Mouse (Mus musculus): ENCODE measurements at regions not wholly inside any gene's neighbourhood (a gene's known extent, or its start where the extent isn't known, plus 50 kb on each side); places are given as distances from the start of the nearest gene placed in this dataset.

- H3K27ac ChIP-seq (ENCODE audit: insufficient read depth, low read length): no peak overlapping the region
- TF ChIP-seq POLR2A (IDR thresholded peaks at IDR 0.05; ENCODE audit: low read depth, low read length) (no peak), CTCF (IDR thresholded peaks at IDR 0.05; ENCODE audit: borderline replicate concordance, insufficient read depth, low read length) (no peak)
- no peak overlapping the region for H3K4me3 ChIP-seq (ENCODE audit: insufficient read depth, low read length)
- H3K4me1 ChIP-seq (ENCODE audit: control insufficient read depth, insufficient read depth, low read length): no peaks in the 10 kb centered on the region
These were observed 54.5 kb downstream of the Gm10260 start for GRCm38 (mm10) chr13:97705926-97706325.

- Histone ChIP-seq H3K4me1 (ENCODE audit: control insufficient read depth, insufficient read depth, low read length) (no peaks in the 10 kb centered on the region), H3K27ac (ENCODE audit: insufficient read depth, low read length) (no peak overlapping the region), H3K4me3 (ENCODE audit: insufficient read depth, low read length) (no peak overlapping the region)
- TF ChIP-seq CTCF (IDR thresholded peaks at IDR 0.05; ENCODE audit: borderline replicate concordance, insufficient read depth, low read length) (no peak), POLR2A (IDR thresholded peaks at IDR 0.05; ENCODE audit: low read depth, low read length) (no peak)
These were observed 55.9 kb downstream of the Gm10260 start for GRCm38 (mm10) chr13:97704541-97704940.

- H3K27ac ChIP-seq (ENCODE audit: insufficient read depth, low read length): no peak overlapping the region
- TF ChIP-seq CTCF (IDR thresholded peaks at IDR 0.05; ENCODE audit: borderline replicate concordance, insufficient read depth, low read length) (no peak), POLR2A (IDR thresholded peaks at IDR 0.05; ENCODE audit: low read depth, low read length) (no peak)
- H3K4me3 ChIP-seq (ENCODE audit: insufficient read depth, low read length): no peak overlapping the region
- H3K4me1 ChIP-seq (ENCODE audit: control insufficient read depth, insufficient read depth, low read length): no peaks in the 10 kb centered on the region
These were observed 61.5 kb downstream of the Gm10260 start for GRCm38 (mm10) chr13:97698967-97699366.

GRCm38 (mm10) chr13:97698317-97698716 is 62.1 kb downstream of the Gm10260 start:
- Histone ChIP-seq H3K4me1 (ENCODE audit: control insufficient read depth, insufficient read depth, low read length) (no peaks in the 10 kb centered on the region), H3K27ac (ENCODE audit: insufficient read depth, low read length) (no peak overlapping the region), H3K4me3 (ENCODE audit: insufficient read depth, low read length) (no peak overlapping the region)
- TF ChIP-seq CTCF (IDR thresholded peaks at IDR 0.05; ENCODE audit: borderline replicate concordance, insufficient read depth, low read length): no peak
- no peak for TF ChIP-seq POLR2A (IDR thresholded peaks at IDR 0.05; ENCODE audit: low read depth, low read length)

- no peak overlapping the region for H3K4me3 ChIP-seq (ENCODE audit: insufficient read depth, low read length)
- TF ChIP-seq CTCF (IDR thresholded peaks at IDR 0.05; ENCODE audit: borderline replicate concordance, insufficient read depth, low read length) (no peak), POLR2A (IDR thresholded peaks at IDR 0.05; ENCODE audit: low read depth, low read length) (no peak)
- no peaks in the 10 kb centered on the region for H3K4me1 ChIP-seq (ENCODE audit: control insufficient read depth, insufficient read depth, low read length)
- no peak overlapping the region for H3K27ac ChIP-seq (ENCODE audit: insufficient read depth, low read length)
These were observed 63.2 kb downstream of the Gm10260 start for GRCm38 (mm10) chr13:97697262-97697661.

GRCm38 (mm10) chr13:97695022-97695421 is 65.4 kb downstream of the Gm10260 start:
- TF ChIP-seq CTCF (IDR thresholded peaks at IDR 0.05; ENCODE audit: borderline replicate concordance, insufficient read depth, low read length) (no peak), POLR2A (IDR thresholded peaks at IDR 0.05; ENCODE audit: low read depth, low read length) (no peak)
- H3K4me1 ChIP-seq (ENCODE audit: control insufficient read depth, insufficient read depth, low read length): no peaks in the 10 kb centered on the region
- no peak overlapping the region for H3K4me3 ChIP-seq (ENCODE audit: insufficient read depth, low read length)
- no peak overlapping the region for H3K27ac ChIP-seq (ENCODE audit: insufficient read depth, low read length)

GRCm38 (mm10) chr13:97694356-97694990 is 66.0 kb downstream of the Gm10260 start:
- H3K4me3 ChIP-seq (ENCODE audit: insufficient read depth, low read length): no peak overlapping the region
- TF ChIP-seq POLR2A (IDR thresholded peaks at IDR 0.05; ENCODE audit: low read depth, low read length) (no peak), CTCF (IDR thresholded peaks at IDR 0.05; ENCODE audit: borderline replicate concordance, insufficient read depth, low read length) (no peak)
- H3K4me1 ChIP-seq (ENCODE audit: control insufficient read depth, insufficient read depth, low read length): no peaks in the 10 kb centered on the region
- no peak overlapping the region for H3K27ac ChIP-seq (ENCODE audit: insufficient read depth, low read length)

- H3K4me1 ChIP-seq (ENCODE audit: control insufficient read depth, insufficient read depth, low read length): no peaks in the 10 kb centered on the region
- no peak overlapping the region for H3K27ac ChIP-seq (ENCODE audit: insufficient read depth, low read length)
- H3K4me3 ChIP-seq (ENCODE audit: insufficient read depth, low read length): no peak overlapping the region
- no peak for TF ChIP-seq CTCF (IDR thresholded peaks at IDR 0.05; ENCODE audit: borderline replicate concordance, insufficient read depth, low read length)
- no peak for TF ChIP-seq POLR2A (IDR thresholded peaks at IDR 0.05; ENCODE audit: low read depth, low read length)
These were observed 72.0 kb downstream of the Gm10260 start for GRCm38 (mm10) chr13:97688310-97688886.

- Histone ChIP-seq H3K4me1 (ENCODE audit: control insufficient read depth, insufficient read depth, low read length) (no peaks in the 10 kb centered on the region), H3K27ac (ENCODE audit: insufficient read depth, low read length) (no peak overlapping the region), H3K4me3 (ENCODE audit: insufficient read depth, low read length) (no peak overlapping the region)
- TF ChIP-seq POLR2A (IDR thresholded peaks at IDR 0.05; ENCODE audit: low read depth, low read length) (no peak), CTCF (IDR thresholded peaks at IDR 0.05; ENCODE audit: borderline replicate concordance, insufficient read depth, low read length) (no peak)
These were observed 76.6 kb downstream of the Gm10260 start for GRCm38 (mm10) chr13:97683836-97684235.

- TF ChIP-seq CTCF (IDR thresholded peaks at IDR 0.05; ENCODE audit: borderline replicate concordance, insufficient read depth, low read length): no peak
- TF ChIP-seq POLR2A (IDR thresholded peaks at IDR 0.05; ENCODE audit: low read depth, low read length): no peak
- Histone ChIP-seq H3K4me3 (ENCODE audit: insufficient read depth, low read length) (no peak overlapping the region), H3K4me1 (ENCODE audit: control insufficient read depth, insufficient read depth, low read length) (no peaks in the 10 kb centered on the region), H3K27ac (ENCODE audit: insufficient read depth, low read length) (no peak overlapping the region)
These were observed 79.0 kb downstream of the Gm10260 start for GRCm38 (mm10) chr13:97681228-97681987.
